Comparison of ENCODE assay signal across 9 mouse cellular contexts in the genomic region with DNA sequence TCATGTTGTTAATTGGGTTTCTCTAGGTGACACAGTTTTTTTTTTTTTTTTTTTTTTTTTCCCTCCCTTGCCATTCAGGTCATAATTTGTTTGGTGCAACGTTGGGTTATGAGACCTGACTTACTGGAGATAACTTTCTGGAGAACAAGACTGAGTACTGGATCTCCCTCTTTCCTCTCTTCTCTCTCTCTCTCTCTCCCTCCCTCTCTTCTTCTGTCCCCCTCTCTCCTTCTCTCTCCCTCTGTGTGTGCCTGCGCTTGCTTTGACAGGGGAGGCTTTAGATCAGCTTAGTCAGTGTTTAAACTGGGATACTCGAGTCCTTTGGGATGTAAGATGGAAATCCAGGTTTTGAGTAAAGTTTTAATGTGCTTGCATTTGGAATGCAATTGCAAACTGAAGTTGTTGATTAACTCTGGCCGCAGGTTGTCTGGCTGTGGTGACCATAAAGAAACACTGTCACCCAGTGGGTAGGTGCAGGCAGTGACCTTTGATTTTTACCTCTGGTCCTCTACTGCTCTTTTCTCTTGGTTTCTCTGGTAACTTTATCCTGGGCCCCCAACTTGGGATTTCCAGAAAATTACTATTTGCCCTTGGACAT. TPM values are rescaled to one million over a fixed set of nuclear protein-coding genes. Genes with fewer than 3 reads are reported as not detected.
A peak's percentile ranks its signal among the peaks of the same experiment; 100 is the strongest.
DNase-seq lines count a peak whose midpoint lies in the region; ATAC-seq and TF ChIP-seq lines count a peak whose summit lies in the region.
"Had no signal": no experiment of that assay in that cellular context is flagged by ENCODE, and none has a peak within 500 bp of the region (broad histone marks: within the 10 kb centered on the region; RNA-seq: fewer than 3 reads in every experiment).

No protein-coding gene starts in this region.

- no peak for TF ChIP-seq CTCF in stomach, postnatal 0 days (IDR thresholded peaks at IDR 0.05; ENCODE audit: low read depth)

- WGBS in lung, embryonic 16.5 days: 22% methylated on average over 4 of the region's 4 CpGs
- 43% methylated on average over 4 of the region's 4 CpGs for WGBS in hindbrain, embryonic 12.5 days
- 28% methylated on average over 4 of the region's 4 CpGs for WGBS in limb, embryonic 14.5 days
- WGBS in stomach, postnatal 0 days: 17% methylated on average over 4 of the region's 4 CpGs

- peaks cover 21% of the 10 kb centered on the region for H3K4me1 ChIP-seq in lung, embryonic 16.5 days (replicated peaks; ENCODE audit: control insufficient read depth, insufficient read depth, low read length)
- H3K4me1 ChIP-seq in hindbrain, embryonic 12.5 days: peaks cover 39% of the 10 kb centered on the region
- H3K4me1 ChIP-seq in limb, embryonic 14.5 days (ENCODE audit: control insufficient read depth, insufficient read depth, low read length): peaks cover 21% of the 10 kb centered on the region
- 0 out of 2 replicates have a peak, but pooled peaks cover 3% of the 10 kb centered on the region for H3K4me1 ChIP-seq in stomach, postnatal 0 days (replicated peaks; ENCODE audit: control insufficient read depth, insufficient read depth)

- no peaks in the 10 kb centered on the region for H3K9me3 ChIP-seq in lung, embryonic 16.5 days (ENCODE audit: control insufficient read depth, low read length)
- H3K9me3 ChIP-seq in hindbrain, embryonic 12.5 days (replicated peaks): no peaks in the 10 kb centered on the region
- no peaks in the 10 kb centered on the region for H3K9me3 ChIP-seq in limb, embryonic 14.5 days (ENCODE audit: control insufficient read depth, low read length)
- no peaks in the 10 kb centered on the region for H3K9me3 ChIP-seq in stomach, postnatal 0 days (ENCODE audit: control insufficient read depth, low read length)

- no peak for DNase-seq in lung, postnatal 36 days
- DNase-seq in limb, embryonic 14.5 days (ENCODE audit: low spot score): no peak
- DNase-seq in stomach, postnatal 0 days (ENCODE audit: low spot score): no peak
- no peak for DNase-seq in left cerebral cortex, postnatal 4 days
- no peak for DNase-seq in layer of hippocampus, adult 18-20 months (ENCODE audit: low spot score in 2 of 2)
- DNase-seq in heart, adult 11 months: no peak
- DNase-seq: gastrocnemius, postnatal 36 days had no signal

- no peak for ATAC-seq in lung, embryonic 16.5 days (ENCODE audit: low read depth)
- ATAC-seq in hindbrain, embryonic 12.5 days (ENCODE audit: low FRiP score): no peak
- no peak for ATAC-seq in limb, embryonic 14.5 days (ENCODE audit: low FRiP score, low read depth)
- ATAC-seq in stomach, postnatal 0 days (ENCODE audit: low FRiP score, low TSS enrichment): no peak

- H3K27me3 ChIP-seq in lung, embryonic 16.5 days (ENCODE audit: control insufficient read depth, insufficient read depth, low read depth, low read length): no peaks in the 10 kb centered on the region
- no peaks in the 10 kb centered on the region for H3K27me3 ChIP-seq in hindbrain, embryonic 12.5 days
- H3K27me3 ChIP-seq in limb, embryonic 14.5 days (ENCODE audit: control insufficient read depth, insufficient read depth, low read length): no peaks in the 10 kb centered on the region
- no peaks in the 10 kb centered on the region for H3K27me3 ChIP-seq in stomach, postnatal 0 days (ENCODE audit: control insufficient read depth, insufficient read depth, low read length)

- peak overlapping the region; percentile 79 for H3K4me2 ChIP-seq in lung, embryonic 16.5 days (ENCODE audit: low read depth, low read length)
- peak overlapping the region; percentile 95 for H3K4me2 ChIP-seq in hindbrain, embryonic 12.5 days (replicated peaks)
- H3K4me2 ChIP-seq in limb, embryonic 14.5 days (replicated peaks; ENCODE audit: low read depth, low read length, severe bottlenecking): peak overlapping the region; percentile 91
- H3K4me2 ChIP-seq in stomach, postnatal 0 days (replicated peaks; ENCODE audit: low read depth): peak overlapping the region; percentile 95

- H3K36me3 ChIP-seq in lung, embryonic 16.5 days (ENCODE audit: control insufficient read depth, insufficient read depth, low read length): no peaks in the 10 kb centered on the region
- no peaks in the 10 kb centered on the region for H3K36me3 ChIP-seq in hindbrain, embryonic 12.5 days
- H3K36me3 ChIP-seq in limb, embryonic 14.5 days (ENCODE audit: control insufficient read depth, insufficient read depth, low read length): 0 out of 2 replicates have a peak, but pooled peaks cover 3% of the 10 kb centered on the region
- H3K36me3 ChIP-seq in stomach, postnatal 0 days (ENCODE audit: control insufficient read depth, insufficient read depth, low read length): no peaks in the 10 kb centered on the region

- no peak for TF ChIP-seq EP300 in stomach, postnatal 0 days (optimal IDR thresholded peaks at IDR 0.05)

- peak overlapping the region; percentile 82 for H3K9ac ChIP-seq in lung, embryonic 16.5 days (ENCODE audit: low read length)
- H3K9ac ChIP-seq in hindbrain, embryonic 12.5 days: peak overlapping the region; percentile 91; the same call in 1 of the 2 replicates
- H3K9ac ChIP-seq in limb, embryonic 14.5 days (ENCODE audit: low read depth, low read length, severe bottlenecking): peak overlapping the region; percentile 79; the same call in 1 of the 2 replicates
- H3K9ac ChIP-seq in stomach, postnatal 0 days (ENCODE audit: low read length): 0 out of 2 replicates have a peak overlapping the region, but pooled peaks have one; percentile 23

- peak overlapping the region; percentile 79 for H3K4me3 ChIP-seq in lung, embryonic 16.5 days (ENCODE audit: low read length)
- peak overlapping the region; percentile 84 for H3K4me3 ChIP-seq in hindbrain, embryonic 12.5 days
- H3K4me3 ChIP-seq in limb, embryonic 14.5 days (replicated peaks; ENCODE audit: low read length): peak overlapping the region; percentile 93
- H3K4me3 ChIP-seq in stomach, postnatal 0 days (ENCODE audit: low read depth, low read length): peak overlapping the region; percentile 85

- no peak for TF ChIP-seq POLR2A in limb, embryonic 14.5 days (IDR thresholded peaks at IDR 0.05; ENCODE audit: borderline replicate concordance, extremely low read depth, insufficient read depth, insufficient read length)

- peak overlapping the region; percentile 75 for H3K27ac ChIP-seq in lung, embryonic 16.5 days (ENCODE audit: low read length)
- 0 out of 2 replicates have a peak overlapping the region, but pooled peaks have one; percentile 30 for H3K27ac ChIP-seq in hindbrain, embryonic 12.5 days
- no peak overlapping the region for H3K27ac ChIP-seq in limb, embryonic 14.5 days (replicated peaks; ENCODE audit: low read depth, low read length)
- H3K27ac ChIP-seq in stomach, postnatal 0 days (replicated peaks): peak overlapping the region; percentile 90

- intact Hi-C loops in left cerebral cortex, postnatal 4 days (cut with DNase I): loop anchor here (5.0 kb wide), 1 partner anchor 38 kb away; no protein-coding TSS in a partner anchor

RNA-seq across cellular contexts. Expression of gene Mink1, which starts 1.7 kb away (rescaled TPM):
- 10.3 and 10.5 TPM in 2 replicates for polyA plus RNA-seq in lung, embryonic 16.5 days (2015; fragmentation: Nextera tagmentation; extraction: Ambion mirVana)
- 17.3 and 19.1 TPM in 2 replicates for polyA plus RNA-seq in hindbrain, embryonic 12.5 days (2016; fragmentation: Nextera tagmentation; extraction: Ambion mirVana)
- polyA plus RNA-seq in limb, embryonic 14.5 days (2012; rRNA removed): 91.2 and 114 TPM in 2 replicates
- 19.8 and 23.0 TPM in 2 replicates for polyA plus RNA-seq in limb, embryonic 14.5 days (2014; fragmentation: Nextera tagmentation; extraction: Ambion mirVana)
- polyA plus RNA-seq in stomach, postnatal 0 days (2015; fragmentation: Nextera tagmentation; extraction: Ambion mirVana): 8.5 and 10.2 TPM in 2 replicates
- total RNA-seq in left cerebral cortex, postnatal 4 days (2021): 100 to 1,000 TPM; 115 to 139 TPM
- total RNA-seq in layer of hippocampus, adult 18-20 months (2021): 100 to 1,000 TPM; 477 to 515 TPM

RNA-seq across cellular contexts. Expression of gene Pld2, which starts 24.5 kb away (rescaled TPM):
- 12.5 and 13.1 TPM in 2 replicates for polyA plus RNA-seq in lung, embryonic 16.5 days (2015; fragmentation: Nextera tagmentation; extraction: Ambion mirVana)
- 7.2 and 7.8 TPM in 2 replicates for polyA plus RNA-seq in hindbrain, embryonic 12.5 days (2016; fragmentation: Nextera tagmentation; extraction: Ambion mirVana)
- polyA plus RNA-seq in limb, embryonic 14.5 days (2012; rRNA removed): 18.9 and 22.6 TPM in 2 replicates
- 5.8 and 7.5 TPM in 2 replicates for polyA plus RNA-seq in limb, embryonic 14.5 days (2014; fragmentation: Nextera tagmentation; extraction: Ambion mirVana)
- polyA plus RNA-seq in stomach, postnatal 0 days (2015; fragmentation: Nextera tagmentation; extraction: Ambion mirVana): 16.2 and 17.7 TPM in 2 replicates
- total RNA-seq in left cerebral cortex, postnatal 4 days (2021): 10 to 100 TPM; 32.1 to 34.2 TPM
- total RNA-seq in layer of hippocampus, adult 18-20 months (2021): 10 to 100 TPM; 16.7 to 17.8 TPM

RNA-seq across cellular contexts. Expression of gene Gm40193, which starts 31.6 kb away (rescaled TPM):
- not detected in 2 replicates for polyA plus RNA-seq in lung, embryonic 16.5 days (2015; fragmentation: Nextera tagmentation; extraction: Ambion mirVana)
- polyA plus RNA-seq in hindbrain, embryonic 12.5 days (2016; fragmentation: Nextera tagmentation; extraction: Ambion mirVana): not detected in 2 replicates
- polyA plus RNA-seq in limb, embryonic 14.5 days (2012; rRNA removed): 1.2 TPM in 1 of 2 replicates, not detected in the other
- not detected in 2 replicates for polyA plus RNA-seq in limb, embryonic 14.5 days (2014; fragmentation: Nextera tagmentation; extraction: Ambion mirVana)
- not detected in 2 replicates for polyA plus RNA-seq in stomach, postnatal 0 days (2015; fragmentation: Nextera tagmentation; extraction: Ambion mirVana)
- not detected for total RNA-seq in left cerebral cortex, postnatal 4 days (2021)
- not detected for total RNA-seq in layer of hippocampus, adult 18-20 months (2021)
- total RNA-seq: gastrocnemius, postnatal 36 days had no signal

RNA-seq across cellular contexts. Expression of gene Psmb6, which starts 39.2 kb away (rescaled TPM):
- polyA plus RNA-seq in lung, embryonic 16.5 days (2015; fragmentation: Nextera tagmentation; extraction: Ambion mirVana): 711 and 738 TPM in 2 replicates
- 679 and 744 TPM in 2 replicates for polyA plus RNA-seq in hindbrain, embryonic 12.5 days (2016; fragmentation: Nextera tagmentation; extraction: Ambion mirVana)
- polyA plus RNA-seq in limb, embryonic 14.5 days (2012; rRNA removed): 421 and 423 TPM in 2 replicates
- polyA plus RNA-seq in limb, embryonic 14.5 days (2014; fragmentation: Nextera tagmentation; extraction: Ambion mirVana): 755 and 779 TPM in 2 replicates
- polyA plus RNA-seq in stomach, postnatal 0 days (2015; fragmentation: Nextera tagmentation; extraction: Ambion mirVana): 516 and 537 TPM in 2 replicates
- 100 to 1,000 TPM; 269 to 276 TPM for total RNA-seq in left cerebral cortex, postnatal 4 days (2021)
- 100 to 1,000 TPM; 198 TPM for total RNA-seq in layer of hippocampus, adult 18-20 months (2021)

RNA-seq across cellular contexts. Expression of gene Gltpd2, which starts 45.4 kb away (rescaled TPM):
- polyA plus RNA-seq in lung, embryonic 16.5 days (2015; fragmentation: Nextera tagmentation; extraction: Ambion mirVana): 0.54 and 0.73 TPM in 2 replicates
- 0.36 TPM in 1 of 2 replicates, not detected in the other for polyA plus RNA-seq in hindbrain, embryonic 12.5 days (2016; fragmentation: Nextera tagmentation; extraction: Ambion mirVana)
- polyA plus RNA-seq in limb, embryonic 14.5 days (2012; rRNA removed): 0.24 and 0.36 TPM in 2 replicates
- polyA plus RNA-seq in limb, embryonic 14.5 days (2014; fragmentation: Nextera tagmentation; extraction: Ambion mirVana): 0.54 and 0.73 TPM in 2 replicates
- 0.32 and 0.40 TPM in 2 replicates for polyA plus RNA-seq in stomach, postnatal 0 days (2015; fragmentation: Nextera tagmentation; extraction: Ambion mirVana)
- not detected for total RNA-seq in left cerebral cortex, postnatal 4 days (2021)
- not detected for total RNA-seq in layer of hippocampus, adult 18-20 months (2021)
- total RNA-seq: gastrocnemius, postnatal 36 days had no signal

Comparison
In these comparisons a context has a peak if more than half of its experiments do, and no peak if none do; other contexts are left out.
1. H3K9ac ChIP-seq: peak in every context shown above with its lines; median percentile 91 in hindbrain, embryonic 12.5 days; 82 in lung, embryonic 16.5 days; 79 in limb, embryonic 14.5 days; 23 in stomach, postnatal 0 days.